Mouse (Mus musculus) testis, postnatal 14 days (tissue): Measurements from ENCODE around the gene Ablim1.

Experiments
- DNase-seq: peaks from one replicate; pipeline ENCODE4 v3.0.0; 2021; ENCODE audit warnings: low spot score

The Ablim1 gene

DNA sequence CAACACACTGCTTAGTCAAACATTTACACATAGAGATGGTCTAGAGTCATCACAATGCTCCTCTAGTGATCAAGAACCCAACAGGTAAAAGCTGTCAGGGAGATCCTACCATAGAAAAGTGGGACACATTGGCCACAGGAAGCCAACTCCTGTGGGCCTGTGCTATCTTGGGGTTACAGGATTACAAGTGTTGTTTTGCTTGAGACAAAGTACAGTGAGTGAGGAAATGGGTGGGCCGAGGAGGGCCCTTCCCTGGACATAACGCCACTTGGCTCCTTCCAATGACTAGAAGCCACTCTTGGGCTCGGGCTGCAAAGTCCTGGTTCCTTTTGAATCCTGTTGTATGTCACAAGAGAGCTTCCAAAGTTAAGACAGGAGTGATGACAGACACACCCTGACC, 129.7 kb downstream of the Ablim1 start:
- no peak for DNase-seq

- no peak for DNase-seq
These were observed 131.6 kb downstream of the Ablim1 start for GRCm38 (mm10) chr19:57182938-57183720.

GRCm38 (mm10) chr19:57181852-57182528, 132.7 kb downstream of the Ablim1 start:
- DNase-seq = no peak

DNA sequence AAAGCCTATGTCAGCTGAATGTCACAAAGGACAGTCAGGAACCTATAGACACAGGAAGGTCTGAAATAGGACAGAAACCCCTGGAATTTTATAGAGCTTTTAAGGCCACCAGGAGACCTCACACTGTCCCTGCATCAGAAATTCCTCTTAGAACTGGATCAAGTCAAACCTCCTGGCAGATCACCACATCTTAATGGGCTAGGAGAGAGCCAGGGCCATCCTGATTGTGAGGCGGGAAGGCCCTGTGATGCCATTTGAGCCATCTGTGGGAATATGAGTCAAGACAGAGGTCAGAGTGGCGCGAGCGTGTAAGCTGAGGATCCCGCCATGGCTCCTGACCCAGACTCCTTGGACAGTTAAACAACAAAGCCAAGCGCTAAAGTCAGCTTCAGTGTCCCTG, 133.4 kb downstream of the Ablim1 start:
- DNase-seq = no peak

- no peak for DNase-seq
These were observed 133.8 kb downstream of the Ablim1 start for GRCm38 (mm10) chr19:57180908-57181307.

DNA sequence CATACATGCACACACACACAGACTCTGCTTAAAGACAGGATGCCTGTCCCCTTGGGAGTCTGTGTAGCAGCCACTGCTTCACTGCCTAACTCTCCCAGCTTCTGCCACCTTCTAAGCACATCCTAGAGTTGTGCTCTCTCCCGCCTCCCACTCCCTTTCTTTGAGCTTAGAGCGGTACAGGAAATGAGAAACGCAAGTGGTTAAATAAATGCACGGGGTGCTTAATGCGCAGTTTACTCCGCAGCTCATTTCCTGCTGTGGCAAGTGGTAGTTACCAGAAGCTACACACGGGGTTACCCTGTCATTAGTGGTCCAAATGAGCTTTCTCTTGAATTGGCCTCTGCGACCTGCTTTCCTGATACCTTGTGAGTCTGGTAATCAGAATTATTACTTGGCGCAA, 134.4 kb downstream of the Ablim1 start:
- no peak for DNase-seq

GRCm38 (mm10) chr19:57179269-57179668, 135.4 kb downstream of the Ablim1 start:
- DNase-seq = no peak

- DNase-seq = no peak
These were observed 137.4 kb downstream of the Ablim1 start for GRCm38 (mm10) chr19:57177334-57177733.

GRCm38 (mm10) chr19:57175077-57175476, 139.6 kb downstream of the Ablim1 start:
- DNase-seq = no peak

- no peak for DNase-seq
These were observed 140.2 kb downstream of the Ablim1 start for GRCm38 (mm10) chr19:57174541-57174940.

GRCm38 (mm10) chr19:57174045-57174444, 140.7 kb downstream of the Ablim1 start:
- no peak for DNase-seq

DNA sequence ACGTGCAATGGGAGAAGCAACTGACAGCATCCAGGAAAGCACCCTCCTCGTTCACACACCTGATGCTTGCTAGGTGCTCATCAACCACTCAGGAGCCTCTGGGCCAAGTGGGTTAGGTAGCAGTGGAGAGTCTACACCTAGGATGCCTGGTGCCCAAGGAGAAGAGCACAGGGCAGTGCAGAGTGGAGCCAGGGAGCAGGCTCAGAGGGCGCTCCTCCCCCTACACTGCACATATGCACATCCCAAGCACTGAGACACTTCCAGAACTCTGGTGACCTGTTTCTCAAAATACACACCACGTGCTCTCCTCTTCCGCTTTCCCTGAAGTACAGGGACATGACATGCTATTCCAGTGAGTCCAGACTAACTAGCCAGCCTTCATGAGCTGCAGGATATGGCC, 142.4 kb downstream of the Ablim1 start:
- DNase-seq = no peak

DNA sequence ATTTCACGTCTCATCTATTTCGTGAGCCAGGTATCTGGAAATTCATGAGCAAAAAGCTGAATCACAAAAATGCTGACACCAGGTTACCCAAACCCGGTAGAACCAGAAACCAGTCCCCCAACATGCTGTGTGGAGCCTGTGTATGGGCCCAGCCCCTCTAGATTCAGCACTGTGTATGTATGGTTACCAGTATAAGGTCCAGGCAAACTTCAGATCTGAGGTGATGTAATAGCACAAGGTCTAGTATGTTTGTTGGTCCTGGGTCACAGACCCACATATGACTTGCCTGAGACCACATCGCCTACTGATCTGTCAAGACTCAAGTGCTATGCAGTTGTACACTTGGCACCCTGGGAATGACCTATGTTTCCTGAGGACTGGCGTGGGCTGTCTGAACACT, 143.8 kb downstream of the Ablim1 start:
- no peak for DNase-seq

DNA sequence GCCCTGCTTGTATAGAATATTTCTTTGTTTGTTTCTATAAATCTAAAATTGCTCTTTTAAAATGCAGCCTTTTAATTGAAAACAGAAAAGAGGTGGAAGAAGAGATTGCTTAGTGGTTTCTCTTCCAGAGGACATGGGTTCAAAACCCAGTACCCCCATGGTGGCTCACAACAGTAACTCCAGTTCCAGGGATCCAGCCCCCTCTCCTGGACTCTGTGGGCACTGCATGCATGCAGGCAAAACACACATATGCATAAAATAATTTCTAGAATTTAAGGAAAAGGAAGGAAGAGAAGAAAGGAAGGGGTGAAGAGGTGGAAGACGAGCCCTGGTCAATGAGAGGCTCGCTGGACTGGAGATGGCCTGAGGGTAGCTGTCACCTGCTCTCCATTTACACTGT, 145.2 kb downstream of the Ablim1 start:
- no peak for DNase-seq

DNA sequence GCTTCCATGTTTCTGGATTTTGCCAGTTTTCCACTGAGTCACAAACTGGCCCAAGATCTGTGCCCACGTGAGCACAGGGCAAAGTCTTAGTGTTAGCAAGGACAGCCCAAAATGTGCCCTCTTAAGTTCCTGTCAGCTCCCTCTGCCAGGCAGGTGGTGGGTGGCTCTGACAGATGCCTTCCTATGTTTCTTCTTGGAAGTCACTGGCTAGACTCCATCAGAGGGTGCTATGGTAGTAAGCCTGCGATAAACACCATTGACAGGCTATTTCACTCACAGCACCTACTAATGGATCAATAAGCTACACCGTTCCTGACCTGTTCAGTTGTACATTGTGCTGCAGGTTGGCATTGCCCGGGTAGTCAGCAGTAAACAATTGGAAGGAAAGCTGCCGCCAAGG, 147.0 kb downstream of the Ablim1 start:
- DNase-seq = no peak

GRCm38 (mm10) chr19:57164882-57165281, 149.8 kb downstream of the Ablim1 start:
- DNase-seq = no peak

- DNase-seq = no peak
These were observed 151.4 kb downstream of the Ablim1 start for GRCm38 (mm10) chr19:57163315-57163714.

DNA sequence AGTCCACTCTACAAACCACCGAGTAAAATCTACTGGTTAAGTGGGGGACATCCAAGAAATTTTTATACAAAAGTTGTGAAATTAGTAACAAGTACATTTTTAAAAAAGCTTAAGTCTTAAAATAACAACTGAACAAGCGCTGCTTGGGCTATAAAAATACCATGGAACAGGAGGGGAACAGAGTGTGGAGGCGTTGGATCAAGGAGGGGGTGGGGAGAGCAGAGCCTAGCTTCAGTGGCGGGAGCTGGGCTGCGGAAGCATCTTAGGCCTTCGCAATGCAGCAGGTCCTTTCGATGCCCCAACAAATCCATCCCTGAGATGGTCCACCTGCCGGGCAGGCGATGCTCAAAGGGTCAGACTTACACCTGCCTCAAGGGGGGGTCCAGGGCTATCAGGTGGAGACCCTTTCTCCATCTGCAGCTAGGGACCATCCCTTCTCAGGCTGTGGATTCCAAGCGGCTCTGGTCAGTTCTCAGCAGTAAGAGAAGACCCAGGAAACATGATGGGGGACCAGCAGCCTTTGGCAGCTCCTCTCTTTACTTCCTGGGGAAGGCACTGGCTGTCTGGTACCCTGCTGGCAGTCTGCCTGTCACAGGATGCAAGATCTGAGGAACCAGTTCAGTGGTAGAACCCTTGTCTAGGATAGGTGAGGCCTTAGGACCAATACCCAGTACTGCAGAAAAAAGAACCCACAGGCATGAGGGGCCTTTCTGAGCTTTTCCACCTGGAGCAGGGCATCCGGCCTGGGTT, 152.6 kb downstream of the Ablim1 start:
- DNase-seq = no peak

DNA sequence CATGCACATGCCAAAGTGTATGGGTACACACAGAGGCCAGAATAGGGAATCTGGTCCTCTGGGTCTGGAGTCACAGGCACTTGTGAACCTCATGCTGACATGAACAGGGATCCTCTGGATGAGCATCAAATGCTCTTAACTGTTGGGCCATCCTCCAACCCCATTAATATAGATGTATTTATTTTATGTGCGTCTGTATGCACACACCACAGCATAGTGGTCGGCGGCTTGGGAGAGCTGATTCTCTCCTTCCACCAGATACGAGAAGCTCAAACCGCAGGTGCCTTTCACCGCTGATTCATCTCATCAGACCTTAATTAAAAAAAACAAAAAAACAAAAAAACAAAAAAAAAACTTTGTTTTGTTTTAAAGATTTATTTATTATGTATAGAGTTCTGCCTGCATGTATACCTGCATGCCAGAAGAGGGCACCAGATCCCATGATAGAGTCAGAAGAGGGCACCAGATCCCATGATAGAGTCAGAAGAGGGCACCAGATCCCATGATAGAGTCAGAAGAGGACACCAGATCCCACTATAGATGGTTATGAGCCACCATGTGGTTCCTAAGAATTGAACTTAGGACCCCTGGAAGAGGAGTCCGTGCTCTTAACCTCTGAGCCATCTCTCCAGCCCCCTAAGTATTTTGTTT, 153.6 kb downstream of the Ablim1 start:
- DNase-seq = no peak

DNA sequence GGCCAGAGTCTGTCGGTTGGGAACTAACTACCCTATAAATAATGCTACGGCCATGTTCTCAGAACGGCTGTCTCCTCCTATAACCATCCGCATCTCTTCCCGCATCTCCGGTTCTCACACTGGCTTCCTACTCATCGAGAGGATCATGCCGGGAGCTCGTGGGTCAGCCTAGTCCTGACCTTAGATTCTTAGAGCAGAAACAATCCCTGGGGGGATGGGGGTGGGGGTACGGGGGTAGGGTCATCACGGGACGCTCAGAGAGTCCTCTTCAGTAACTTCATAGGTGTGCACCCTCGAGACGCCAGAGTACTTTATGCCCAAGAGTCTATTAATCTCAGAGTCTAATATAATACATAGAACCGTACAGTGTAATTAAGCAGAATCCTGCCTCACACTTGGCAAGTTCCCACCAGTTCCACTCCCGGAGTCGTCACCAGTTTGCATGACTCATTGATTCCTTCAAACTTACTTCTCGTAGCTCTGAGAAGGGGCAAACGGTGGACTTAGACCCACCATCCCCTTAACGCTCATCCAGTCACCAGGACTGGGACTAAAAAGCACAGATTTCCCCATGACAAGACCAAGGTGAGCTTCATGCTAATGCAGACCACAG, 156.9 kb downstream of the Ablim1 start:
- no peak for DNase-seq

- DNase-seq = no peak
These were observed 159.4 kb downstream of the Ablim1 start for GRCm38 (mm10) chr19:57155121-57155884.
